Mouse (Mus musculus) neural tube, embryonic 12.5 days (tissue): ENCODE measurements around the gene Hsd17b2. TPM values are rescaled to one million over a fixed set of nuclear protein-coding genes. Genes with fewer than 3 reads are reported as not detected.
"Not testable (repeated sequence)": the region's sequence is repeated elsewhere in the genome, so short reads cannot be mapped to it uniquely, and the experiment has no call there.

Experiments used
- ATAC-seq: fragments of 200-750 bp; cut with Nextera tagmentation; 2 replicates; pipeline ENCODE4 v1.8.0; 2017; ENCODE audit warnings: low read depth, mild to moderate bottlenecking, moderate TSS enrichment, moderate library complexity; ENCODE audit not compliant: low FRiP score
- H3K27ac ChIP-seq: fragments of 300-500 bp; sonication (generic); 2 replicates; pipeline ENCODE4 v1.5.1; 2016
- H3K27me3 ChIP-seq: fragments of 300-500 bp; sonication (generic); replicated peaks from 2 replicates; pipeline ENCODE4 v1.6.1; 2016; ENCODE audit warnings: mild to moderate bottlenecking
- H3K36me3 ChIP-seq: fragments of 300-500 bp; sonication (generic); 2 replicates; pipeline ENCODE4 v1.6.1; 2016; ENCODE audit warnings: mild to moderate bottlenecking
- H3K4me1 ChIP-seq: fragments of 300-500 bp; sonication (generic); 2 replicates; pipeline ENCODE4 v1.6.1; 2016
- H3K4me2 ChIP-seq: fragments of 300-500 bp; sonication (generic); replicated peaks from 2 replicates; pipeline ENCODE4 v1.6.1; 2016; ENCODE audit warnings: mild to moderate bottlenecking
- H3K4me3 ChIP-seq: fragments of 300-500 bp; sonication (generic); 2 replicates; pipeline ENCODE4 v1.5.1; 2016
- H3K9ac ChIP-seq: fragments of 300-500 bp; sonication (generic); 2 replicates; pipeline ENCODE4 v1.6.1; 2016; ENCODE audit warnings: mild to moderate bottlenecking
- H3K9me3 ChIP-seq: fragments of 300-500 bp; sonication (generic); 2 replicates; pipeline ENCODE4 v1.6.1; 2016; ENCODE audit warnings: mild to moderate bottlenecking
- WGBS: fragments of 180-500 bp; shearing (Covaris S2); methylation state at CpG from one replicate; pipeline ENCODE4 v1.1.7; 2016; 5-methylcytosine and 5-hydroxymethylcytosine counted together
- polyA plus RNA-seq: library from polyadenylated mRNA; unstranded; fragments of >200 nt; fragmentation: Nextera tagmentation; extraction: Ambion mirVana; gene quantifications from 2 replicates; pipeline ENCODE4 v1.2.1, GENCODE M21; 2016

Gene Hsd17b2
- polyA plus RNA-seq, 1 experiment from 2014 or later: not detected

DNA sequence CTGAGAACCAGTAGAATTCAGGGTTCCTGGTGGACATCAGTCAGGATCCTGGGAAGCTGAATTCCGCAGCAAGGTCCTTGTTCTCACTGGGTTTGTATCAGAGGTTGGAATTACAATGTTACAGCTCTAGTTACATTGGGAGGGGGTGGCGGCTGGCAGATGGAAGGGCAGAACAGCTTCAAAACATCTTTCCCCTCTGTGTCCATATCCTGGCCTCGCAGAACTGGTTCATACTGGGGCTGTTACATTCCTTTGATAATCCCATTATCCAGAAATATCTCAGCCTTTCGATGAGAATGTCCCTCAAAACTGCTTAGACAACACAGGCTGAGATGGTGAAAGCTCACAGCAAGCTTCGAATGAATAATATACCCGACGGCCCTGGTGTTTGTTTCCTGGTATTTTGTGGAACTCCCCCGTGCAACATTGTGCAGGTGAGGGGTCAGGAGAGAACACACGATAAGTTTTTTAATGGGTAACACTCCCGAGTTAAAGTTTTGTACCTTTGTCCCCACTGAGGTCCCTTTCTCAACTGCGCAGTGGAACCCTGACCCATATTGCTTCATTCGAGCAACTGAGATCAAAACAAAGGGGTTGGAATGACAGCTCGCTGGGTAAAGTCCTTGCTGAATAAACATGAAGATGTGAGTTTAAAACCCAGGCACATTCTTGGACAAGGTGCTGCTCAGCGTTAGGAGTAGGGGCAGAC, 16.6 kb downstream of the Hsd17b2 start:
- no peak overlapping the region for H3K9ac ChIP-seq
- H3K9me3 ChIP-seq: peaks cover 4% of the 10 kb centered on the region; the same call in 1 of the 2 replicates
- no peaks in the 10 kb centered on the region for H3K4me1 ChIP-seq
- WGBS: 84% methylated on average over 14 of the region's 14 CpGs
- no peaks in the 10 kb centered on the region for H3K27me3 ChIP-seq
- ATAC-seq: no peak
- H3K36me3 ChIP-seq: no peaks in the 10 kb centered on the region
- H3K4me3 ChIP-seq: no peak overlapping the region
- no peak overlapping the region for H3K4me2 ChIP-seq
- no peak overlapping the region for H3K27ac ChIP-seq

DNA sequence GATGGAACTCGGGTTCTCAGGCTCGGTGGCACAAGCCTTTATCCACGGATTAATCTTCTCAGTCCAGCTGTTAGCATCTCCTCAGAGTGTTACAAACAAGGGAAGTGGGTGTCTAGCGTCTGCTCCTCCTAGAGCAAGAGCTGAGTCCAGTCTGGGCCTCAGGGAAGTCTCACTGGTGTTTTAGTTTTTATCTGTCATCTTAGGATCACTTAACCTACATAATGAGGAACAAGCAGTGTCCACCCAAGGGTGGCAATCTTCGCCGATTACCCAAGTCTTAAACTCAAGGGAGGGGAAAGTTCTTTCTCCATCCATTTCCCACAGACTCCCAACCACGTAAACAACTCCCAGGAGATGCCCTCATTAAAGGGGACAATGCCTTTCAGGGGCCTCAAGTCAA, 24.8 kb downstream of the Hsd17b2 start:
- WGBS: 75% methylated on average over 7 of the region's 7 CpGs
- ATAC-seq: no peak
- H3K27ac ChIP-seq: no peak overlapping the region

GRCm38 (mm10) chr8:117727561-117727960, 25.9 kb downstream of the Hsd17b2 start:
- no peaks in the 10 kb centered on the region for H3K27me3 ChIP-seq
- H3K27ac ChIP-seq: no peak overlapping the region
- no peak overlapping the region for H3K9ac ChIP-seq
- H3K4me3 ChIP-seq: no peak overlapping the region
- no peaks in the 10 kb centered on the region for H3K36me3 ChIP-seq
- WGBS: 66% methylated on average over 5 of the region's 5 CpGs
- no peak for ATAC-seq
- H3K4me2 ChIP-seq: no peak overlapping the region
- no peaks in the 10 kb centered on the region for H3K4me1 ChIP-seq
- H3K9me3 ChIP-seq: peaks cover 3% of the 10 kb centered on the region; the same call in 1 of the 2 replicates

More for the DNA sequence above, 24.8 kb downstream of the Hsd17b2 start:
- Histone ChIP-seq H3K9ac (no peak overlapping the region), H3K36me3 (no peaks in the 10 kb centered on the region), H3K9me3 (peaks cover 4% of the 10 kb centered on the region; the same call in 1 of the 2 replicates), H3K27me3 (no peaks in the 10 kb centered on the region), H3K4me2 (no peak overlapping the region), H3K4me3 (no peak overlapping the region), H3K4me1 (no peaks in the 10 kb centered on the region)

GRCm38 (mm10) chr8:117728234-117728633, 26.5 kb downstream of the Hsd17b2 start:
- Histone ChIP-seq H3K9me3 (no peaks in the 10 kb centered on the region), H3K4me1 (no peaks in the 10 kb centered on the region), H3K4me2 (no peak overlapping the region), H3K9ac (no peak overlapping the region), H3K27ac (no peak overlapping the region), H3K36me3 (no peaks in the 10 kb centered on the region), H3K27me3 (no peaks in the 10 kb centered on the region), H3K4me3 (no peak overlapping the region)
- 85% methylated on average over 4 of the region's 4 CpGs for WGBS
- no peak for ATAC-seq

- no peaks in the 10 kb centered on the region for H3K27me3 ChIP-seq
- H3K4me2 ChIP-seq: no peak overlapping the region
- no peaks in the 10 kb centered on the region for H3K9me3 ChIP-seq
- H3K9ac ChIP-seq: no peak overlapping the region
- WGBS: 56% methylated on average over 10 of the region's 10 CpGs
- ATAC-seq: no peak
- H3K4me1 ChIP-seq: no peaks in the 10 kb centered on the region
- H3K27ac ChIP-seq: no peak overlapping the region
- no peaks in the 10 kb centered on the region for H3K36me3 ChIP-seq
- no peak overlapping the region for H3K4me3 ChIP-seq
Observed at GRCm38 (mm10) chr8:117730980-117731379, 29.3 kb downstream of the Hsd17b2 start.

- Histone ChIP-seq H3K9ac (no peak overlapping the region), H3K4me3 (no peak overlapping the region)
Observed at GRCm38 (mm10) chr8:117736657-117737175, 35.0 kb downstream of the Hsd17b2 start.

DNA sequence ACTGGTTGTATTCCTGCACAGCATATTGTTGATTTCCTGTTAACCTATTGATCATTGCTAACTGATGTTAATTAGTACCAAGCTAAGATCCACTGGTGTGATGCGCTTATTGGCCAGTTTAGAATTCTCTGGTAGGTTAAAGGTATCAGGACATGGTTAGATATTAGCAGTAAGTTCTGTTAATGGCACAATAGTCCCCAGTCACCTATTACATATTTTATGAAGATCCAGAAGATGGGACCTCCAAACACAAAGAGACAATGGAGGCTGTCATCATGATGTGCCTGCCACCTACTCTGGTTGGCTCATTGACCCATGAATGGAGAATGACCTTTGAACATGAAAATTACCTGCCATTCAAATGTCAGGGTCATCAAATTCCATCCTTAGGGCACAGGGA, 36.5 kb downstream of the Hsd17b2 start:
- not testable (repeated sequence) for H3K4me1 ChIP-seq, H3K4me3 ChIP-seq, H3K9me3 ChIP-seq, ATAC-seq, H3K27ac ChIP-seq, H3K27me3 ChIP-seq, H3K36me3 ChIP-seq, H3K9ac ChIP-seq, H3K4me2 ChIP-seq
- 88% methylated on average over 1 of the region's 1 CpGs for WGBS

More at GRCm38 (mm10) chr8:117736657-117737175, 35.0 kb downstream of the Hsd17b2 start:
- H3K4me1 ChIP-seq: no peaks in the 10 kb centered on the region
- no peak overlapping the region for H3K27ac ChIP-seq
- no peaks in the 10 kb centered on the region for H3K27me3 ChIP-seq
- 76% methylated on average over 3 of the region's 3 CpGs for WGBS
- H3K9me3 ChIP-seq: no peaks in the 10 kb centered on the region
- ATAC-seq: no peak
- H3K4me2 ChIP-seq: no peak overlapping the region
- H3K36me3 ChIP-seq: no peaks in the 10 kb centered on the region

GRCm38 (mm10) chr8:117740387-117740998, 38.8 kb downstream of the Hsd17b2 start:
- WGBS: 95% methylated on average over 5 of the region's 5 CpGs
- Histone ChIP-seq H3K36me3 (no peaks in the 10 kb centered on the region), H3K4me2 (no peak overlapping the region)

DNA sequence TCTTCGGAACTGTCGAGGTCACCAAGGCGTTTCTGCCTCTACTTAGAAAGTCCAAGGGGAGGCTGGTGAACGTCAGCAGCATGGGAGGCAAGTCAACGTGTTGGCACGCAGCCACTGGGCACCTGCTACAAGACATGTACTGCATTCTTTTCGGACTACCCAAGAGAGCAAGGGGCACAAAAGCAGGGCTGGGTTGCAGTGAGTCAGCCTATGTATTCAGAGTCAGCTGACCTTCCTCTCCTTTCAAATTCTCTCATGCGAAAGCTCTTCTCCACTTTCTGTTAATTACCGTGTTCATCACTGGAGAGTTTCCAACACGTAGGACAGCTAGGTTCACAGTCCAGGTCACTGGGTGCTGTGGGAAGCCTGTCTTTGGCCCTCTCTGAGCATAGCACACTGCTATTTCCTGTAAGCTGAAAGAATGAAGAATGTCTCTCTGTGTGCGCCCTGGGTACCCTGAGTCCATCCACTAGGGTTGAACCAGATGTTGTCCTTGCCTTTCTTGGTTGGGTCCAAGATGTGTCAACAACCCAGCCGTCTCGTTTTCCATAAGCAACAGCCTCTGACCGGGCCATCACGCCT, 40.8 kb downstream of the Hsd17b2 start:
- no peak for ATAC-seq
- no peaks in the 10 kb centered on the region for H3K4me1 ChIP-seq
- no peaks in the 10 kb centered on the region for H3K36me3 ChIP-seq
- no peak overlapping the region for H3K4me2 ChIP-seq
- no peak overlapping the region for H3K9ac ChIP-seq
- H3K27ac ChIP-seq: no peak overlapping the region
- no peaks in the 10 kb centered on the region for H3K9me3 ChIP-seq
- 69% methylated on average over 15 of the region's 15 CpGs for WGBS
- no peak overlapping the region for H3K4me3 ChIP-seq
- no peaks in the 10 kb centered on the region for H3K27me3 ChIP-seq

More at GRCm38 (mm10) chr8:117740387-117740998, 38.8 kb downstream of the Hsd17b2 start:
- Histone ChIP-seq H3K27ac (no peak overlapping the region), H3K4me3 (no peak overlapping the region), H3K9ac (no peak overlapping the region), H3K4me1 (no peaks in the 10 kb centered on the region), H3K9me3 (no peaks in the 10 kb centered on the region), H3K27me3 (no peaks in the 10 kb centered on the region)
- no peak for ATAC-seq

GRCm38 (mm10) chr8:117746651-117747050, 44.9 kb downstream of the Hsd17b2 start:
- no peaks in the 10 kb centered on the region for H3K27me3 ChIP-seq
- ATAC-seq: no peak
- H3K36me3 ChIP-seq: no peaks in the 10 kb centered on the region
- H3K4me3 ChIP-seq: no peak overlapping the region
- H3K4me1 ChIP-seq: no peaks in the 10 kb centered on the region
- 93% methylated on average over 5 of the region's 5 CpGs for WGBS
- H3K4me2 ChIP-seq: no peak overlapping the region
- H3K9ac ChIP-seq: no peak overlapping the region
- no peak overlapping the region for H3K27ac ChIP-seq
- H3K9me3 ChIP-seq: no peaks in the 10 kb centered on the region

DNA sequence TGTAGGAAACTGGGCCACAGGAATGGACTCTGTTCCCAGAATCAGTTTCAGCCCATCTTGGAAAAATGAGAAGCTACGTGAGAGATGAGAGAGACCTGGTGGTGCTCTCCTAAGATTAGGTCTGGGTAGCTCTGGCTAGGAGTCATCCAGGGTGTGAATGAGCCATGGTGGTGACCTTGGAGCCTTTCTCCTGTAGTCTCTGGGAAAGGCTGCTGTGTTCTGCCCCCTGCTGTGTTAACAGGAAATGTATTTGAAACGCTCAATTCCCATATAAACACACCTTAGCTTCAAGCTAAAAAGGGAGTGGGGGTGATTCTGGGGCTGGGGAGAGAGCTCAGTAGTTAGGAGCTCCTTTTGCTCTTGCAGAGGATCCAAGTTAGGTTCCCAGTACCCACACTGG, 45.7 kb downstream of the Hsd17b2 start:
- H3K4me2 ChIP-seq: no peak overlapping the region
- H3K27me3 ChIP-seq: no peaks in the 10 kb centered on the region
- no peak overlapping the region for H3K4me3 ChIP-seq
- 55% methylated on average over 2 of the region's 2 CpGs for WGBS
- ATAC-seq: no peak
- no peaks in the 10 kb centered on the region for H3K9me3 ChIP-seq
- H3K4me1 ChIP-seq: no peaks in the 10 kb centered on the region
- no peaks in the 10 kb centered on the region for H3K36me3 ChIP-seq
- no peak overlapping the region for H3K9ac ChIP-seq
- no peak overlapping the region for H3K27ac ChIP-seq

DNA sequence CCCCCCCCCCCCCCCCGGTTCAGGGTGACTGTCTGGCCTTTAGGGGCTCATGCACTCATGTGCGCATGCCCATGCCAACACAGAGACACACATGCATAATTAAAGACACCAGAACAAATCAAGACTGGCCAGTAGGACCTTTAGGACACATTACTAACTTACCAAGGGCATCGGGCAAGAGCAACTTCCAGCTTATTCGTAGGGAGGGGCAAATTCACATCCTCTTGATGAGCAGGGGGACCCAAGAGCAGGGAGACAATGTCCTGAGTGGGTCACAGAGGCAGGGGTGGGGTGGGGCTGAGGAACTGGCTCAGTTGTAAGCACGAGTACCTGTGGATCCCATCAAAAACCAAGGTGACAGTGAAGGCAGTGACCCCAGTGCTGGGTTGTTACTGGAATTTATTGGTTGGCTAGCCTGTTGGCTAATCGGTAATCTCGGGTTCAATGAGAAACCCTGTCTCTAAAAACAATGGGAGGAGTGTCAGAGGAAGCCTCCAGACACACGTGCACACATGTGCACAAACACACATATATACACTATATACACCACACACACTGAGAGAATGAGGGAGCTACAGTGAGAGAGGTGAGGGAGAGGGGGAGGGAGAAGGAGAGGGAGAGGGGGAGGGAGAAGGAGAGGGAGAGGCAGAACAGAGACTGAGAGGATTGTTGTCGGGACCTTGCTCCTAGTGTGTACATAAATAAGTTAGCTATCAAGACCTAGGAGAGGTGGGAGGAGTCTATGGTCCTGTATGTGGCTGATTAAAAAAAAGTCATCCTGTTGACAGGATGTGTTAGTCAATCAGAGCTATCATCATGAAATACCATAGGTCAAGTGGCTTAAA, 46.4 kb downstream of the Hsd17b2 start:
- WGBS: 77% methylated on average over 9 of the region's 9 CpGs
- Histone ChIP-seq H3K4me2 (no peak overlapping the region), H3K27me3 (no peaks in the 10 kb centered on the region), H3K27ac (no peak overlapping the region), H3K4me3 (no peak overlapping the region), H3K4me1 (no peaks in the 10 kb centered on the region), H3K36me3 (no peaks in the 10 kb centered on the region), H3K9me3 (no peaks in the 10 kb centered on the region), H3K9ac (no peak overlapping the region)
- ATAC-seq: no peak
